Mouse (Mus musculus) neural tube, embryonic 15.5 days (tissue): ENCODE measurements around the gene Dlg2. TPM values are rescaled to one million over a fixed set of nuclear protein-coding genes. Genes with fewer than 3 reads are reported as not detected.

ENCODE experiments used
- ATAC-seq: fragments of 200-750 bp; cut with Nextera tagmentation; 2 replicates; pipeline ENCODE4 v1.8.0; 2017; ENCODE audit warnings: mild to moderate bottlenecking, moderate TSS enrichment, moderate library complexity; ENCODE audit not compliant: low FRiP score
- H3K27ac ChIP-seq: fragments of 300-500 bp; sonication (generic); replicated peaks from 2 replicates; pipeline ENCODE4 v1.5.1; 2015; ENCODE audit warnings: mild to moderate bottlenecking, inconsistent platforms
- H3K27me3 ChIP-seq: fragments of 300-500 bp; sonication (generic); replicated peaks from 2 replicates; pipeline ENCODE4 v1.6.1; 2015; ENCODE audit warnings: inconsistent platforms
- H3K36me3 ChIP-seq: fragments of 300-500 bp; sonication (generic); 2 replicates; pipeline ENCODE4 v1.6.1; 2015; ENCODE audit warnings: inconsistent platforms
- H3K4me1 ChIP-seq: fragments of 300-500 bp; sonication (generic); 2 replicates; pipeline ENCODE4 v1.6.1; 2015; ENCODE audit warnings: inconsistent platforms
- H3K4me2 ChIP-seq: fragments of 300-500 bp; sonication (generic); 2 replicates; pipeline ENCODE4 v1.6.1; 2015; ENCODE audit warnings: inconsistent platforms, mild to moderate bottlenecking, moderate library complexity
- H3K4me3 ChIP-seq: fragments of 300-500 bp; sonication (generic); replicated peaks from 2 replicates; pipeline ENCODE4 v1.5.1; 2015; ENCODE audit warnings: mild to moderate bottlenecking, inconsistent platforms
- H3K9ac ChIP-seq: fragments of 300-500 bp; sonication (generic); replicated peaks from 2 replicates; pipeline ENCODE4 v1.6.1; 2015; ENCODE audit warnings: mild to moderate bottlenecking, inconsistent platforms
- H3K9me3 ChIP-seq: fragments of 300-500 bp; sonication (generic); replicated peaks from 2 replicates; pipeline ENCODE4 v1.6.1; 2016; ENCODE audit warnings: inconsistent platforms
- WGBS: fragments of 180-500 bp; shearing (Covaris S2); methylation state at CpG from one replicate; pipeline ENCODE4 v1.1.7; 2015; ENCODE audit warnings: mixed read lengths; 5-methylcytosine and 5-hydroxymethylcytosine counted together
- polyA plus RNA-seq: library from polyadenylated mRNA; unstranded; fragments of >200 nt; fragmentation: Nextera tagmentation; extraction: Ambion mirVana; gene quantifications from 2 replicates; pipeline ENCODE4 v1.2.1, GENCODE M21; 2015

The Dlg2 gene
- 29.8 and 29.9 TPM in 2 replicates for polyA plus RNA-seq

DNA sequence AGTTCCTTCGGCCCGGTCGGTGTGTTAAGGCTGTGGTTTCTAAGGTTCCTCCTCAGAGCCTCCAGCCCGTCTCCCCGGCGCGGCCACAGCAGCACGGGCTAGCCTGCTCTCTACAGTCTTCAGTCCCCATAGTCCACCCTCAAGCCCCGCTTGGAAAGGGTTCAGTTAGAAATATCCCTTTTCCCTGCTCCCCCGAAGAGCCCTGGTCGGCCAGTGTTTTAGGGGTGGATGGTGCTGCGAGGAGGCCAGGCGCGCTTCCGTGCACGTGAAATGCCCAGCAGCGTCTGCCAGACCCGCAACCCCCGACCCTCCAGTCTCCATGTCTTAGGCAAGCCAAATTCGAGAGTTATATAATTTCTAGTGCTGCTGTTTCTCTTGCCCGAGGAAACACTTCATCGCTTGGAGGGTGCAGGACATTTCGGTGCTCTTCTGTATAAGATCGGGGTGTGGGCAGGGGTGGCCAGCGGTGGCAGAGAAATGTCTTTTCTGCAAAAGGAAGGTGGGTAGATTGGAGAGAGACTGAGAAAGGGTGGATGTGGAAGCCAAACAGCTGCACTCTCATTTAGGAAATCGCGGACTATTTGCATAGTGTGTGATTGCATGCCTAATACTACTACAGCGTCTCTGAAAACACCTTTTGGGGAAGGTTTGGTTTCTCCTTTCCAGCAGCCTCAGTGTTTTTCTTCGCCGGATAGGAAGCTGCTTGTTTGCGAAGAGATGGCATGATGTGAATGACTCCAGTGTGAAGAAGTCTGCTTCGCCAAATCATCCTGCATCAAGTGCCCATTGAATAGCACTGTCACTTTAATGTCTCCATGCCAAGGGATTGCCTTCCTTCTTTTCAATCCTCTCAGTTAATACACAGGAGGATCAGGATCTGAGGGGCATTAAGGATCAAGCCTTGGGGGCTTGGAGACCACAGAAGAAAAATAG is at the start of gene Dlg2:
Dlg2 (plus strand) TSS at position 360 of the 933 bp plus-strand sequence.
- H3K4me1 ChIP-seq = peaks cover 16% of the 10 kb centered on the region
- H3K4me3 ChIP-seq = peak within 1 kb of the TSS; percentile 76
- peak within 1 kb of the TSS; percentile 80 for H3K9ac ChIP-seq
- WGBS = under 1% methylated on average over 32 of the region's 32 CpGs
- H3K27me3 ChIP-seq = no peaks in the 10 kb centered on the region
- no peaks in the 10 kb centered on the region for H3K36me3 ChIP-seq
- H3K4me2 ChIP-seq = peak within 1 kb of the TSS; percentile 83
- peak within 1 kb of the TSS; percentile 95 for H3K27ac ChIP-seq
- peak; percentile 75 for ATAC-seq
- no peaks in the 10 kb centered on the region for H3K9me3 ChIP-seq

DNA sequence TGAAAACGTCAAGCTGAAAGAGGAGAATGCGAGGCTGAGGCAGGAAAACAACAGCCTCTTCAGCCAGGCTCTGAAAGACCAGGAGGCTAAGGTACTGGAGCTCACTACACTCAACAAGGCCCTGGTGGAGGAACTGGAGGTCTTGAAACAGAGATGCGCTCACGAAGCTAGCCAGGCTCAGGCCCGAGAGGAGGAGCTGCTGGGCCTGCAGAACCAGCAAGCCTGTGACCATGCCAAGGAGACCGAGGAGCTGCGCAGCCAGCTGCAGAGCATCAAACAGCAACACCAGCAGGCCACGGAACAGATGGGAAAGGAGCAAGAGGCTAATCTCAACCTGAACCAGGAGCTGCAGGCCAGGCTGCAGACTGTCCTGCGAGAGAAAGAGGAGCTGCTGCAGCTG is 49.5 kb upstream of the Dlg2 start:
- WGBS = 71% methylated on average over 9 of the region's 9 CpGs
- H3K36me3 ChIP-seq = no peaks in the 10 kb centered on the region
- H3K9me3 ChIP-seq = no peaks in the 10 kb centered on the region
- H3K4me3 ChIP-seq = peak overlapping the region; percentile 47
- peak overlapping the region; percentile 47 for H3K9ac ChIP-seq
- peaks cover 11% of the 10 kb centered on the region for H3K4me1 ChIP-seq
- peak overlapping the region; percentile 81 for H3K4me2 ChIP-seq
- ATAC-seq = no peak
- no peaks in the 10 kb centered on the region for H3K27me3 ChIP-seq
- H3K27ac ChIP-seq = peak overlapping the region; percentile 54

DNA sequence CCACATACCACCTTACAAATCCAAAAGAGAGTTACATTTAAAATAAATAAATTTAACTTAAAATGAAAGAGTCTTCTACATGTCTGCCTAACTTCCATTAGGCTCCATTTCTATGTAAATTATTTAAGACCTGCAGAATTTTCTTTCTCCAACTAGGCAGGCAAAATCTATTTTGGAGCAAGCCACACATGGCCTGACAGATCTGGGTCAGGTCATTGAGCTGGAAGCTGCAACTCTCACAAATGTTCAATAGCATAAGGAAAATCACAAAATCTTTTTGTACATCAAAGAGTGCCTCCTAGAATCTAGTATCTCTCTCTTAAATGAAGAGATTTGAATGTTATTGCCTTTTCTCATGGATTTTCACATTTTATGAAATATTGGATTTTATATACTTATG is 44.3 kb upstream of the Dlg2 start:
- no peaks in the 10 kb centered on the region for H3K27me3 ChIP-seq
- H3K36me3 ChIP-seq = no peaks in the 10 kb centered on the region
- ATAC-seq = no peak
- no peak overlapping the region for H3K4me3 ChIP-seq
- H3K4me1 ChIP-seq = peaks cover 2% of the 10 kb centered on the region
- H3K9ac ChIP-seq = no peak overlapping the region
- no peak overlapping the region for H3K4me2 ChIP-seq
- H3K9me3 ChIP-seq = no peaks in the 10 kb centered on the region
- H3K27ac ChIP-seq = no peak overlapping the region

DNA sequence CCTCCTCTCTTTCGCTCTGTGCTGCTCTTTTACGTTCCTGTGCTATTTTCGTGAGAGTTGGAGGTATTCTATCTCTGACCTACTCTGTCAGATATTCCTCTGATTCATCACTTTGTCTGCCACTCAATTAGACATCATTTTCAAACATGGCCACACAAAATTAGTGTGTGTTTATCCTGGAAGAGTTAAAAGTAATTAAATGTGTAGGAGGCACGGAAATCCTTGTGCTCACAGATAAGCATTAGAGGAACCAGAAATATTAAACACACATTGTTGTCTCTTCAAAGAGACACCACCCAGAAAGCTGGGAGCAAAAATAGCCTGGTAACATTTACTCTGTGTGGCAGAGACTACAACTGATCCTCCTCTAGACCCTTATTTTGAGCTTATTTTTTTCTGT is 36.4 kb upstream of the Dlg2 start:
- Histone ChIP-seq H3K27ac (no peak overlapping the region), H3K27me3 (no peaks in the 10 kb centered on the region), H3K9me3 (no peaks in the 10 kb centered on the region), H3K4me3 (no peak overlapping the region), H3K4me1 (peaks cover 4% of the 10 kb centered on the region; the same call in 1 of the 2 replicates), H3K4me2 (no peak overlapping the region), H3K36me3 (no peaks in the 10 kb centered on the region), H3K9ac (no peak overlapping the region)
- 95% methylated on average over 4 of the region's 4 CpGs for WGBS
- ATAC-seq = no peak

DNA sequence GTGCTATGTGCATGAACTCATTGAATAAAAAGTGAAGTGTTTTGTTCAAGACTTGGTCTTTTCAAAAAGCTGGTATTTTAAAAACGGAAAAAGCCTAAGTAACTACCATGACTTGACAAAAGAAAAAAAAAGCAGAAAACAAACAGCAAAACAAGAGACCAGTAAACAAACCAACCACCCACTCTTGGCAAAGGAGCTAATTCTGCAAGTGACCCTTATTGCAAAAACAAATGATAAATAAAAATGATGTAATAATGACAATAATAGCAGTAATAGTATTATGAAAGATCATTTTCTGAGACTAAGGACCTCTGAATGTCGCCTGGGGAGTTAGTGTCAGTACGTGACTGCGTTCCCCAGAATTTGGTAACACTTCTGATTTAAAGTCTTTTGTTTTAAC is 34.4 kb upstream of the Dlg2 start:
- peaks cover 10% of the 10 kb centered on the region for H3K4me1 ChIP-seq
- H3K27ac ChIP-seq = peak overlapping the region; percentile 98
- H3K9ac ChIP-seq = peak overlapping the region; percentile 92
- 8% methylated on average over 4 of the region's 4 CpGs for WGBS
- ATAC-seq = peak; percentile 9; the same call in 1 of the 2 replicates
- no peaks in the 10 kb centered on the region for H3K27me3 ChIP-seq
- no peaks in the 10 kb centered on the region for H3K9me3 ChIP-seq
- peak overlapping the region; percentile 80 for H3K4me3 ChIP-seq
- H3K36me3 ChIP-seq = no peaks in the 10 kb centered on the region
- peak overlapping the region; percentile 60 for H3K4me2 ChIP-seq

DNA sequence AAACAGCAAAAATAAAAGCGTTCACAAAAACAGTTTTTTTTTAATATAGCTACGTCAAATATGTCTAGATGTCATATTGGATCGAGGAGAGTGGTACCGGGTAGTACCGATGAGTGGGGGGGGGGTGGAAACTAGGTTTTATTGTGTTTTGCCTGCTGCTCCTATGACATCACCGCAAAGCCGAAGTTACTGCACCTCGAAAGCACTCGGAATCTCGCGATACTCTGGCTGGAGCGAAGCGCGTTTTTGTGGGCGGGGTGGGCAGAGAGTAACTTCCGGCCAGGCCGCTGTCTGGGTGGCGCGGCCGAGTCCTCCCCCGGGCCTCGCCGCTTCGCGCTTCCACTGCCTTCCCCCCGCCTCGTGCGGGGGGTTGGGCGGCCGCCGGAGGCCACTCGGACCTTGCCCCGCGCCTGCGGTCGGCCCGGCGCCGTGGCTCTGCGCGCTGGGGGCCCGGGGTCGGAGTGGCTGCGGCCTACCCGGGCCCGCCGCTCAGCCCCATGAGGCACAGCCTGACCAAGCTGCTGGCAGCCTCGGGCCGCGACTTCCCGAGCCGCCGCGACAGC is 33.9 kb upstream of the Dlg2 start, which contains the start of gene Crebzf:
Crebzf (plus strand) TSS at position 212 of the 563 bp plus-strand sequence.
- Histone ChIP-seq H3K4me2 (peak within 1 kb of the TSS; percentile 81), H3K27ac (peak within 1 kb of the TSS; percentile 98), H3K4me3 (peak within 1 kb of the TSS; percentile 80), H3K36me3 (no peaks in the 10 kb centered on the region), H3K27me3 (no peaks in the 10 kb centered on the region), H3K9me3 (no peaks in the 10 kb centered on the region), H3K4me1 (peaks cover 10% of the 10 kb centered on the region), H3K9ac (peak within 1 kb of the TSS; percentile 92)
- WGBS = under 1% methylated on average over 49 of the region's 54 CpGs
- peak; percentile 97 for ATAC-seq

DNA sequence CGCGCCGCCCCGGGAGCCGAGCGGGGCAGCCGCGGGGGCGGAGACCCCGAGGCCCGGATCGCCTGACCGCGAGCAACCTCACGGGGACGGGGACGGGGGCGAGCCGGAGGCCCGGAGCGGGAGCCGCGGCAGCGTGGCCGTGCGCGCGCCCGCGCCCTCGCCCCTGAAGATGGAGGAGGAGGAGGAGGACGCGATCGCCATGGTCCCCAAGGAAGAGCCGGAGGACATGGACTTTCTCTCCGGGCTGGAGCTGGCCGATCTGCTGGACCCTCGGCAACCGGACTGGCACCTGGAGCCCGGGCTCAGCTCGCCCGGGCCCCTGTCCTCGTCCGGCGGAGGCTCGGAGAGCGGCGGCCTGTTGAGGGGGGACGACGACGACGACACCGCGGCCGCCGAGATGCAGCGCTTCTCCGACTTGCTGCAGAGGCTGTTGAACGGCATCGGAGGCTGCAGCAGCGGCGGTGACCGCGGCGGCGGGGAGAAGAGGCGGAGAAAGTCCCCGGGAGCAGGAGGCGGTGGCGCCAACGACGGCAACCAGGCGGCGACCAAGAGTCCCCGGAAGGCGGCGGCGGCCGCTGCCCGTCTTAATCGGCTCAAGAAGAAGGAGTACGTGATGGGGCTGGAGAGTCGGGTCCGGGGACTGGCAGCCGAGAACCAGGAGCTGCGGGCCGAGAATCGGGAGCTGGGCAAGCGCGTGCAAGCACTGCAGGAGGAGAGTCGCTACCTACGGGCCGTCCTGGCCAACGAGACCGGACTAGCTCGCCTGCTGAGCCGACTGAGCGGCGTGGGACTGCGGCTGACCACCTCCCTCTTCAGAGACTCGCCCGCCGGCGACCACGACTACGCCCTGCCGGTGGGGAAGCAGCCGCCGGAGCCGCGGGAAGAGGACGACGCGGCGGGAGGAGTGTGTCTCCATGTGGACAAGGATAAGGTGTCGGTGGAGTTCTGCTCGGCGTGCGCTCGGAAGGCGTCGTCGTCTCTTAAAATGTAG is 33.1 kb upstream of the Dlg2 start:
- Histone ChIP-seq H3K4me2 (peak overlapping the region; percentile 81), H3K9me3 (no peaks in the 10 kb centered on the region), H3K36me3 (no peaks in the 10 kb centered on the region), H3K9ac (peak overlapping the region; percentile 92), H3K27me3 (no peaks in the 10 kb centered on the region), H3K4me1 (peaks cover 10% of the 10 kb centered on the region), H3K4me3 (peak overlapping the region; percentile 80), H3K27ac (peak overlapping the region; percentile 98)
- WGBS = under 1% methylated on average over 123 of the region's 123 CpGs
- ATAC-seq = peak; percentile 84

DNA sequence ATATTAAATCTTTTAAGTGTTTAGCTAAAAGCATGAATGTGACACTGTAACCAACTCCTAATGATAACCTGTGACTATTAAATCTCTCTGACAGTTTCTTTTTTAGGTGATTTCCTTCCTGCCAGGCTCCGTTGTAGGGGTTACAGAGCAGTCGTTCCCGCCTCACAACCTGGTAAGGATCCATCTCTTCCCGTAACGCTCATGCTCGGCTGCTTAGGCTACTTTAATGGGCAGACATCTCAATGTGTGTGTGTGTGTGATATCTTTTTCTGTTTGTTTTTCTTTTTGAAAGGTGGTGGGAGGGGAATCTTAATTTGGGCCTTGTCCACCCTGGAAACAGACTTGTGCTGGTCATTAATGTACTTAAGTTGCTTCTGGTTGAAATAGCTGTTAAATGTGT is 32.3 kb upstream of the Dlg2 start:
- Histone ChIP-seq H3K4me1 (peaks cover 12% of the 10 kb centered on the region), H3K4me2 (peak overlapping the region; percentile 81), H3K9me3 (no peaks in the 10 kb centered on the region), H3K27me3 (no peaks in the 10 kb centered on the region), H3K9ac (peak overlapping the region; percentile 92), H3K36me3 (peaks cover 2% of the 10 kb centered on the region; the same call in 1 of the 2 replicates), H3K27ac (peak overlapping the region; percentile 98), H3K4me3 (peak overlapping the region; percentile 80)
- ATAC-seq = no peak
- WGBS = under 1% methylated on average over 6 of the region's 6 CpGs

DNA sequence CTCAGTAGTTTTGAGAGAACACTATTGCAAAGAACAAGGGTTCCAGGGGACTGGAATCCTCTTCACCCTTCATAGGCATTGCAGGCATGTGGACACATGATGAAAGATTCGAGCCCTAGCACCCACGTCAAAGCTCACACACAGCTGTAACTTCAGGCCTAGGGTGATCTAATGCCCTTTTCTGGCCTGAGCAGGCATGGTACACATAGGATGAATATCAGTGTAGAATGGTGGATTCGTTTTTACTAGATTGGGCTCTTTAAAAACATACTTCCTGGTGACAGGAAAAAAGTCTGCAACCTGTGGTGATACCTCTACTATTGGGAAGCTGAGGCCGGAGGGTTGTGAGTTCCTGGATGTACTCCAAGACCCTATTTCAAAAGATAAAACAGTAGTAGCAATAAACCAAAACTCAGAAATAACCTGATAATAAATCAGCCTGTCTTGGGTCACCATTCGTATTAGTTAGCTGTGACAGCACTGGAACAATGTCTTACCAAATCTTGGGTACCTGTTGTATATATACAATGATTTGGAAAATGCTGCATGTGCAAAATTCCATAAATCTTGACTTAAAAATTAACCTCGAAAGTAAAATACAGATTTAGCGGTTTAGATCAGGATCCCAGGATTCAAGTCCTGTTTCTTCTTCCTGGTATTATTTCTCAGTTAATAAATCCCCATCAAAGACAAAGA is 20.2 kb upstream of the Dlg2 start:
- no peaks in the 10 kb centered on the region for H3K9me3 ChIP-seq
- H3K4me1 ChIP-seq = peaks cover 18% of the 10 kb centered on the region
- H3K9ac ChIP-seq = peak overlapping the region; percentile 75
- H3K36me3 ChIP-seq = peaks cover 17% of the 10 kb centered on the region
- peak overlapping the region; percentile 65 for H3K4me2 ChIP-seq
- no peaks in the 10 kb centered on the region for H3K27me3 ChIP-seq
- H3K4me3 ChIP-seq = peak overlapping the region; percentile 73
- WGBS = 31% methylated on average over 7 of the region's 7 CpGs
- peak; percentile 13; the same call in 1 of the 2 replicates for ATAC-seq
- H3K27ac ChIP-seq = peak overlapping the region; percentile 94; the same call in 1 of the 2 replicates

DNA sequence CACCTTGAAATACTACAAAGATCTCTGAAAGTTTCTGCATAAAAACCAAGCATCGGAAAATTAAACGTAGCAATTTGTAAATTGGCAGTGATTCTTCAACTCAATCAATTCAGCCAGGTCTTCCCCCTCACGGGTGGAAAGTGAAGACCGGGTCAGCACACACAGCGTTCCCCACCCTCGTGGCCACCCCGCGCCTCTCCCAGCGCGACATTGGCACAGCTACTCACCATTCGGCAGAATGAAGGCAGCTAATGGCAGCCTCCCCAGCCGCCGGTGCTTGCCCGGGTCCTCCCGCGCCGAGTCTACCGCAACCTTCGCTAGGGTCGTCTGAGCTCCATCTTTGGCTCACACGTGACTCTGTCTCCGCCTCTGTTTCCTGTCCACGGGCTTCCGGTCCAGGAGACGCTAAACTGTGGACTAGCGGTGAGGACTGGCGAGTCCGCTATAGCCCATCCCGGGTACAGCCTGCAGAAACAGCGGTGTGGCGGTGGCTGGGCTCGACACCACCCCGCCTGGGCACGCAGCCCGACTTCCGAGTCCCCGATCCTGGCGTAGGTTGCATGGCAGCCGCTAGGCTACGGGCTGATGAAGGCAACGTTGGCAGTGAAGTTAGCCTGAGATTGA is 19.5 kb upstream of the Dlg2 start, which contains the start of gene Tmem126a:
Tmem126a (minus strand) TSS at position 385 of the 624 bp plus-strand sequence.
- Histone ChIP-seq H3K9me3 (no peaks in the 10 kb centered on the region), H3K4me1 (peaks cover 18% of the 10 kb centered on the region), H3K9ac (peak within 1 kb of the TSS; percentile 75), H3K27me3 (no peaks in the 10 kb centered on the region), H3K36me3 (peaks cover 12% of the 10 kb centered on the region), H3K27ac (peak within 1 kb of the TSS; percentile 94), H3K4me2 (peak within 1 kb of the TSS; percentile 65), H3K4me3 (peak within 1 kb of the TSS; percentile 73)
- peak; percentile 98 for ATAC-seq
- under 1% methylated on average over 41 of the region's 41 CpGs for WGBS
